Mouse (Mus musculus): ENCODE results near the gene Dyrk3. TPM values are rescaled to one million over a fixed set of nuclear protein-coding genes. Genes with fewer than 3 reads are reported as not detected.

Gene Dyrk3
- polyA plus RNA-seq, 1 experiment from 2014 or later = 3.7 TPM

- H3K27ac ChIP-seq (ENCODE audit: low read depth, low read length) = no peak overlapping the region
- no peak overlapping the region for H3K4me2 ChIP-seq
- H3K9ac ChIP-seq (ENCODE audit: low read depth, low read length) = no peak overlapping the region
- 0 out of 2 replicates have a peak, but pooled peaks cover 2% of the 10 kb centered on the region for H3K36me3 ChIP-seq (ENCODE audit: control insufficient read depth, insufficient read depth, low read length)
- H3K27me3 ChIP-seq (ENCODE audit: control insufficient read depth, insufficient read depth, low read length) = no peaks in the 10 kb centered on the region
- H3K4me3 ChIP-seq (ENCODE audit: low read depth, low read length) = no peak overlapping the region
- H3K9me3 ChIP-seq (replicated peaks; ENCODE audit: control insufficient read depth, low read length) = no peaks in the 10 kb centered on the region
- ATAC-seq (replicated peaks; ENCODE audit: insufficient number of reproducible peaks, low FRiP score, low TSS enrichment) = no peak
- H3K4me1 ChIP-seq (ENCODE audit: control insufficient read depth, insufficient read depth, low read length) = peaks cover 81% of the 10 kb centered on the region
- WGBS (ENCODE audit: insufficient replicate concordance) = 83% methylated on average over 1 of the region's 1 CpGs
Measured at GRCm38 (mm10) chr1:131080686-131081085, 57.5 kb downstream of the Dyrk3 start.

GRCm38 (mm10) chr1:131079762-131080161 is 58.4 kb downstream of the Dyrk3 start:
- Histone ChIP-seq H3K9ac (ENCODE audit: low read depth, low read length) (no peak overlapping the region), H3K27me3 (ENCODE audit: control insufficient read depth, insufficient read depth, low read length) (no peaks in the 10 kb centered on the region), H3K4me3 (ENCODE audit: low read depth, low read length) (no peak overlapping the region), H3K9me3 (replicated peaks; ENCODE audit: control insufficient read depth, low read length) (no peaks in the 10 kb centered on the region), H3K4me2 (no peak overlapping the region), H3K27ac (ENCODE audit: low read depth, low read length) (no peak overlapping the region), H3K4me1 (ENCODE audit: control insufficient read depth, insufficient read depth, low read length) (peaks cover 81% of the 10 kb centered on the region), H3K36me3 (ENCODE audit: control insufficient read depth, insufficient read depth, low read length) (0 out of 2 replicates have a peak, but pooled peaks cover 2% of the 10 kb centered on the region)
- ATAC-seq (replicated peaks; ENCODE audit: insufficient number of reproducible peaks, low FRiP score, low TSS enrichment) = no peak
- WGBS (ENCODE audit: insufficient replicate concordance) = 66% methylated on average over 4 of the region's 4 CpGs

- H3K27ac ChIP-seq (ENCODE audit: low read depth, low read length) = no peak overlapping the region
- 64% methylated on average over 3 of the region's 3 CpGs for WGBS (ENCODE audit: insufficient replicate concordance)
- no peaks in the 10 kb centered on the region for H3K9me3 ChIP-seq (replicated peaks; ENCODE audit: control insufficient read depth, low read length)
- H3K4me1 ChIP-seq (ENCODE audit: control insufficient read depth, insufficient read depth, low read length) = peaks cover 82% of the 10 kb centered on the region
- no peak overlapping the region for H3K4me2 ChIP-seq
- 0 out of 2 replicates have a peak, but pooled peaks cover 2% of the 10 kb centered on the region for H3K36me3 ChIP-seq (ENCODE audit: control insufficient read depth, insufficient read depth, low read length)
- H3K27me3 ChIP-seq (ENCODE audit: control insufficient read depth, insufficient read depth, low read length) = no peaks in the 10 kb centered on the region
- no peak for ATAC-seq (replicated peaks; ENCODE audit: insufficient number of reproducible peaks, low FRiP score, low TSS enrichment)
- no peak overlapping the region for H3K4me3 ChIP-seq (ENCODE audit: low read depth, low read length)
- H3K9ac ChIP-seq (ENCODE audit: low read depth, low read length) = no peak overlapping the region
Measured at GRCm38 (mm10) chr1:131078761-131079330, 59.3 kb downstream of the Dyrk3 start.

Other genes starting within 250 kb of the Dyrk3 start
- not detected in 2 replicates for gene Il20, start 226.9 kb downstream of the Dyrk3 start, polyA plus RNA-seq (2014; fragmentation: Nextera tagmentation; extraction: Ambion mirVana)
- not detected in 2 replicates for gene Il19, start 198.2 kb downstream of the Dyrk3 start, polyA plus RNA-seq (2014; fragmentation: Nextera tagmentation; extraction: Ambion mirVana)
- gene Il10, start 118.5 kb downstream of the Dyrk3 start, polyA plus RNA-seq (2014; fragmentation: Nextera tagmentation; extraction: Ambion mirVana) = not detected in 2 replicates
- 51.4 and 57.6 TPM in 2 replicates for gene Mapkapk2, start 40.5 kb downstream of the Dyrk3 start, polyA plus RNA-seq (2014; fragmentation: Nextera tagmentation; extraction: Ambion mirVana)
- 50.7 and 51.5 TPM in 2 replicates for gene Eif2d, start 14.8 kb upstream of the Dyrk3 start, polyA plus RNA-seq (2014; fragmentation: Nextera tagmentation; extraction: Ambion mirVana)
- 38.1 and 39.1 TPM in 2 replicates for gene Rassf5, start 106.9 kb upstream of the Dyrk3 start, polyA plus RNA-seq (2014; fragmentation: Nextera tagmentation; extraction: Ambion mirVana)
- 1.3 and 2.4 TPM in 2 replicates for gene Ikbke, start 141.3 kb upstream of the Dyrk3 start, polyA plus RNA-seq (2014; fragmentation: Nextera tagmentation; extraction: Ambion mirVana)